Mouse (Mus musculus) CH12.LX (cell line): Measurements from ENCODE around the gene Ctbp2.

Experiments
- CTCF ChIP-seq, 2 experiments: IDR thresholded peaks in 1 of 2; conservative IDR thresholded peaks in 1 of 2; 2 replicates each; pipeline ENCODE4 v1.5.1; 2011 to 2012; ENCODE audit warnings: low read depth in 2 of 2, low read length in 2 of 2, improper control_type of control experiment in 1 of 2, inconsistent platforms in 1 of 2, mild to moderate bottlenecking in 1 of 2, moderate library complexity in 1 of 2
- EP300 ChIP-seq: IDR thresholded peaks from 2 replicates; pipeline ENCODE4 v1.6.1; 2011; ENCODE audit warnings: low read length, improper control_type of control experiment
- GABPA ChIP-seq: IDR thresholded peaks from 2 replicates; pipeline ENCODE4 v1.6.1; 2012; ENCODE audit warnings: low read depth, low read length, improper control_type of control experiment, inconsistent platforms; ENCODE audit not compliant: insufficient replicate concordance
- KAT2A ChIP-seq: IDR thresholded peaks from 2 replicates; pipeline ENCODE4 v1.6.1; 2012; ENCODE audit warnings: low read length, improper control_type of control experiment, inconsistent platforms; ENCODE audit not compliant: insufficient replicate concordance
- MAX ChIP-seq: IDR thresholded peaks from 2 replicates; pipeline ENCODE4 v1.6.1; 2011; ENCODE audit warnings: low read length, improper control_type of control experiment
- MXI1 ChIP-seq: IDR thresholded peaks from 2 replicates; pipeline ENCODE4 v1.6.1; 2011; ENCODE audit warnings: mild to moderate bottlenecking, low read depth, low read length, improper control_type of control experiment
- SMC3 ChIP-seq: IDR thresholded peaks from 2 replicates; pipeline ENCODE4 v1.6.1; 2011; ENCODE audit warnings: low read depth, low read length, improper control_type of control experiment
- USF2 ChIP-seq: conservative IDR thresholded peaks from 2 replicates; pipeline ENCODE4 v1.6.1; 2011; ENCODE audit warnings: low read depth, low read length, improper control_type of control experiment
- ZC3H11A ChIP-seq: IDR thresholded peaks from 2 replicates; pipeline ENCODE4 v1.6.1; 2012; ENCODE audit warnings: low read depth, mild to moderate bottlenecking, inconsistent platforms, low read length, improper control_type of control experiment
- ZNF384 ChIP-seq: IDR thresholded peaks from 2 replicates; pipeline ENCODE4 v1.6.1; 2012; ENCODE audit warnings: low read depth, low read length, improper control_type of control experiment, inconsistent platforms

DNA sequence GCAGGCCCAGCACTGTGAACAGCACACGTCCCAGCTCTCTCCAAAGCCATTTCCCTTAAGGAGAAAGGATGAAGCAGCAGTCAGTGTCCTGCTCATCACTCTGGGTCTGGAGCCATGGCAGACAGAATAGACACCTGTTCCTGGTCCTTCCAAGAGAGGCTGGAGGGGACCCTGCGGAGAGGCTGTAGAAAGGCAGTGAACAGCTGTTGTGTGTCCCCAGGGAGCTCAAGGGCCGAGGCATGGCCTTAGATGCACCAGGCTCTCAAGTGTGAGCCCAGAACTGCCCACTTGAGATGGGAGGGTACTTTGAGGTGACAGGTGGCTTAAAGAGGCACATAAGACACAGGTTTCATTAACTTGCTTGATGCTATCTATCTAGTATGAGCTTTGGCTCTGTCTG is 21.6 kb downstream of the Ctbp2 start:
- TF ChIP-seq MAX (no peak), MXI1 (no peak), CTCF (conservative IDR thresholded peaks at IDR 0.05 in 1 of 2, IDR thresholded peaks at IDR 0.05 in 1 of 2; ENCODE audit: low read depth in 2 of 2, low read length in 2 of 2) (no peak), EP300 (no peak), ZC3H11A (no peak), GABPA (no peak), KAT2A (no peak), SMC3 (no peak), ZNF384 (no peak), USF2 (no peak)
